Mouse (Mus musculus) liver, embryonic 18 days (tissue): ENCODE data around the gene Eif1. TPM values are rescaled to one million over a fixed set of nuclear protein-coding genes. Genes with fewer than 3 reads are reported as not detected.

ENCODE experiments used
- polyA plus RNA-seq: library from polyadenylated mRNA; depleted of rRNA; stranded (reverse); fragments of >200 nt; gene quantifications from 2 replicates; pipeline ENCODE4 v1.2.3, GENCODE M21; 2012; rRNA removed

Gene Eif1
- 204 and 219 TPM in 2 replicates for polyA plus RNA-seq

DNA sequence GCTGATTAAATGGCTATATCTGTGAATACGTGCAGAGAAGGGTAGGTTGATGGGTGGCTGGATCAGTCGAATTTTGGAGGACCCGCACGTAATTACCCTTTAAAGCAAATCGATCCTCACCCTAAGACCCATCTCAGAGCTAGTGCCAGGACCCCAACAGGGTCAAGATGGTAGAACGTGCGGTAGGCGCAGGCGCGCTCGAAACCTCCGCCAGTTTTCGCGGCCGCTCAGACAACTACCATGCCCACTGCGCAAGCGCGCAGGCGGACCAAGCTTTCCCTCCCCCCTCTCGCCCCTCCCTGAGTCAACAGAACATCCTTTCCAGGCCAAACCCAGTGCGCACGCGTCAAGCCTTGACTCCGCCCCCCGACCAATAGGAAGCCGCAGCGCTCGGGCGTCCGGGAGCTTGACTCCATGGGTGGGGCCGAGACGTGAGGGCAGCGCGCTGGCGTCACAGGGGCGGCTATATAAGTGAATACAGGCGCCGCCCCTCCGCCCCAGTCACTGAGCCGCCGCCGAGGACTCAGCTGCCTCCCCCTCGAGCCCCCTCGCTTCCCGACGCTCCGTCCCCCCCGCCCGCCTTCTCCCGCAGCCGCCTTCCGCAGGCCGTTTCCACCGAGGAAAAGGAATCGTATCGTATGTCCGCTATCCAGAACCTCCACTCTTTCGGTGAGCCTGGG lies at the start of gene Eif1:
Gene Eif1 (plus strand): TSS at position 394 of the 680 bp plus-strand sequence.

DNA sequence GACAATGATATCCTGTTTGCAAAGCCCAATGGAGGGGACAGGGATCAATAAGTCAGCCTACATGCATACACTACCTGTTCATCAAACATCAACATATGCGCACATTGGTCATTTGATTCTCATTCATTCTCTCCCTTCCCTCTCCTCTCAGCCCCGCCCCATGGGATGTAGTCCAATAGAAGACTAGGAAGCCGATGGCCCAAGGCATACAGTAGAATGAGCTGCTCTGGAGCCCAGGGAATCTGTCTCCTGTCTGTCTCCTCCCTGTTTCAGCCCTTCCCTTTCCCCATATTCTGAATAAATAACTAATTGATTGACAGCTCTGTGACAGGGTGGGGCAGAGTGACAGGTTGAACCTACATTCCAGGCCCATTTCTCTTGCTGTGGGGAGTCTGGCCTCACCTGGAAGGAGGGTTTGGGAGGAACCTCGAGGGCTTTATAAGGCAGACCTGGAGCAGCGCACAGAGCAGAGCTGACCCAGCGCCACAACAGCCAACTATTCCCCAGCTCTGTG lies 14.3 kb downstream of the Eif1 start, which contains the start of gene Gast:
Gene Gast (plus strand): TSS at position 464 of the 514 bp plus-strand sequence.

DNA sequence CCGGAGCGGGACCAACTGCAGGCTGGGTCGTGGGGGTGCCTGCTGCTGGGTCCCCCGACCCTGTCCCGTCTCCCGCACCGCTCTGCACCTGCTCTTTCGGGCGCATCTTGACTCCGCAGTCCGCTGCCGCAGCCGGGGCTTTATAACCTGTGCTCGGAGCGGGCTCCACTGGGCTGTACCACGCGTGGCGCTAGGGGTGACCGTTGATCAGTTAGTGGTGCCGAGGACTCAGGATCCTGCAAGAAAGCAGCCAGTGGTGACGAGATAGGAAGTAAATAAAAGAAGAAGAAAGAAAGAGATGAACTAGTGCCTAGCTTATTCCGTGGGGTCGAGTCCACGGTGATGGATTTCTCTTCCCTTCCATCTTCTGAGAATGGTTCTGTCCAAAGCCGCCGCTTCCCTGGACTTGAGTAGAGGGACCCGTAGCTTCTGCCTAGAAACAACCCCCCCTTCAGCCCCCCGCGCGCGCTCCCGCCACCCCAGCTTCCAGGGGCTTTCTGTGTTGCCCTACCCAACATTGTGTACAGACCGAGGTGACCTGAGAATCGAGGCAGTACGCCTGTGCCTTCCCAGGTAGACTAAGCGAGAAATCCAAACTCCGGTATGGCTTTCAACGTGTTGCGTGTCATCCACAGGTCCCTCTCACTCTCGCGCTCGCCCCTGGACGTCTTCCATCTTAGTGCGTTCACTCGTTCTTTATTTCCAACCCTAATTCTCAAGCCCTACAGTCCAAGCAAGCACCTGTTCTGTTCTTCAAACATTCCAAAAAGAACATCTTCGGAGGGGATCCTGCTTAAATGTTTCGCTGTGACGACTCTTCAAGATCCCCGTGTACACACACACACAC lies 36.5 kb downstream of the Eif1 start, which contains the start of gene Hap1:
Gene Hap1 (minus strand): TSS at position 157 of the 847 bp plus-strand sequence.

Other genes with a start within 250 kb of the Eif1 start
- gene Krt32, start 231.7 kb upstream of the Eif1 start, polyA plus RNA-seq = not detected in 2 replicates
- gene Krt35, start 223.6 kb upstream of the Eif1 start, polyA plus RNA-seq = not detected in 2 replicates
- not detected in 2 replicates for gene Krt36, start 214.3 kb upstream of the Eif1 start, polyA plus RNA-seq
- gene Krt13, start 198.3 kb upstream of the Eif1 start, polyA plus RNA-seq = not detected in 2 replicates
- 0.02 TPM in 1 of 2 replicates, not detected in the other for gene Krt15, start 184.0 kb upstream of the Eif1 start, polyA plus RNA-seq
- gene Krt19, start 171.2 kb upstream of the Eif1 start, polyA plus RNA-seq = 7.7 and 10.3 TPM in 2 replicates
- gene Krt9, start 126.6 kb upstream of the Eif1 start, polyA plus RNA-seq = not detected in 2 replicates
- 0.66 and 0.87 TPM in 2 replicates for gene Krt14, start 112.3 kb upstream of the Eif1 start, polyA plus RNA-seq
- not detected in 2 replicates for gene Krt16, start 71.0 kb upstream of the Eif1 start, polyA plus RNA-seq
- 0.17 and 0.23 TPM in 2 replicates for gene Krt17, start 58.9 kb upstream of the Eif1 start, polyA plus RNA-seq
- gene Krt42, start 50.0 kb upstream of the Eif1 start, polyA plus RNA-seq = not detected in 2 replicates
- not detected in 2 replicates for gene Gast, start 14.5 kb downstream of the Eif1 start, polyA plus RNA-seq
- 1.2 and 1.3 TPM in 2 replicates for gene Hap1, start 36.2 kb downstream of the Eif1 start, polyA plus RNA-seq
- gene Jup, start 77.9 kb downstream of the Eif1 start, polyA plus RNA-seq = 11.3 and 13.5 TPM in 2 replicates
- 4.1 and 4.3 TPM in 2 replicates for gene P3h4, start 95.0 kb downstream of the Eif1 start, polyA plus RNA-seq
- 5.2 and 5.6 TPM in 2 replicates for gene Fkbp10, start 95.8 kb downstream of the Eif1 start, polyA plus RNA-seq
- gene Nt5c3b, start 121.9 kb downstream of the Eif1 start, polyA plus RNA-seq = 11.5 and 11.7 TPM in 2 replicates
- gene Klhl10, start 122.0 kb downstream of the Eif1 start, polyA plus RNA-seq = 0.07 and 0.09 TPM in 2 replicates
- 0.80 and 0.84 TPM in 2 replicates for gene Klhl11, start 152.9 kb downstream of the Eif1 start, polyA plus RNA-seq
- 62.2 and 100 TPM in 2 replicates for gene Acly, start 208.1 kb downstream of the Eif1 start, polyA plus RNA-seq
- gene Ttc25, start 225.7 kb downstream of the Eif1 start, polyA plus RNA-seq = 0.05 and 0.06 TPM in 2 replicates